In genomic region chr2:71689041-71689440, GRCm38 (mm10) we compare ENCODE assay signal across 18 mouse cellular contexts.
"Had no signal": no experiment of that assay in that cellular context is flagged by ENCODE, and none has a peak within 500 bp of the region (broad histone marks: within the 10 kb centered on the region; RNA-seq: fewer than 3 reads in every experiment).

No protein-coding gene starts in this region.

- H3K36me3 ChIP-seq: midbrain, embryonic 10.5 days; midbrain, embryonic 13.5 days; neural tube, embryonic 13.5 days; neural tube, embryonic 15.5 days had no signal

- H3K9ac ChIP-seq: liver, embryonic 14.5 days; lung, embryonic 14.5 days; midbrain, embryonic 13.5 days; neural tube, embryonic 13.5 days; neural tube, embryonic 15.5 days had no signal

- ATAC-seq: midbrain, embryonic 13.5 days had no signal

- H3K27ac ChIP-seq: liver, embryonic 14.5 days; midbrain, embryonic 10.5 days; midbrain, embryonic 13.5 days; neural tube, embryonic 13.5 days; neural tube, embryonic 15.5 days had no signal

- H3K9me3 ChIP-seq: midbrain, embryonic 10.5 days; midbrain, embryonic 13.5 days; neural tube, embryonic 13.5 days; neural tube, embryonic 15.5 days had no signal

- H3K27me3 ChIP-seq: midbrain, embryonic 13.5 days; neural tube, embryonic 13.5 days; neural tube, embryonic 15.5 days had no signal

- H3K4me3 ChIP-seq: midbrain, embryonic 10.5 days; midbrain, embryonic 13.5 days; myocyte; neural tube, embryonic 13.5 days; neural tube, embryonic 15.5 days had no signal

- DNase-seq: lung, adult 18-20 months; lung, embryonic 14.5 days; lung, postnatal 10 days; lung, postnatal 4 days; retina, postnatal 1 day; right cerebral cortex, adult 18-20 months; right cerebral cortex, postnatal 25 days; right cerebral cortex, postnatal 4 days; spleen, adult 18-20 months; thymus, adult 18-20 months; thymus, postnatal 14 days; thymus, postnatal 36 days had no signal

- H3K4me2 ChIP-seq: lung, embryonic 14.5 days; midbrain, embryonic 13.5 days; neural tube, embryonic 13.5 days; neural tube, embryonic 15.5 days had no signal
